Mouse (Mus musculus) megakaryocyte, embryonic 14.5 days (primary cell): Measurements from ENCODE around the gene Il23a.

Source experiments
- FLI1 ChIP-seq: IDR thresholded peaks from 2 replicates; pipeline ENCODE4 v1.6.1; 2012; ENCODE audit warnings: low read length, inconsistent platforms, mixed read lengths
- GATA1 ChIP-seq: IDR thresholded peaks from 3 replicates; pipeline ENCODE4 v1.6.1; 2012; ENCODE audit warnings: mixed read lengths, low read length, inconsistent platforms, borderline replicate concordance

GRCm38 (mm10) chr10:128323516-128323915 is 25.0 kb upstream of the Il23a start:
- TF ChIP-seq GATA1, result no peak
- TF ChIP-seq FLI1, result no peak
